Mouse (Mus musculus) urinary bladder, adult 18-20 months (tissue): ENCODE results near the gene Slc36a3.

Source experiments
- DNase-seq, 2 experiments: peaks; one replicate each; pipeline ENCODE4 v3.0.0; 2022; ENCODE audit warnings: low spot score in 2 of 2, mixed read lengths in 2 of 2

The Slc36a3 gene

GRCm38 (mm10) chr11:55151608-55152007, at the start of gene Slc36a3:
Slc36a3 (minus strand) TSS chr11:55151708.
- DNase-seq = no peak

DNA sequence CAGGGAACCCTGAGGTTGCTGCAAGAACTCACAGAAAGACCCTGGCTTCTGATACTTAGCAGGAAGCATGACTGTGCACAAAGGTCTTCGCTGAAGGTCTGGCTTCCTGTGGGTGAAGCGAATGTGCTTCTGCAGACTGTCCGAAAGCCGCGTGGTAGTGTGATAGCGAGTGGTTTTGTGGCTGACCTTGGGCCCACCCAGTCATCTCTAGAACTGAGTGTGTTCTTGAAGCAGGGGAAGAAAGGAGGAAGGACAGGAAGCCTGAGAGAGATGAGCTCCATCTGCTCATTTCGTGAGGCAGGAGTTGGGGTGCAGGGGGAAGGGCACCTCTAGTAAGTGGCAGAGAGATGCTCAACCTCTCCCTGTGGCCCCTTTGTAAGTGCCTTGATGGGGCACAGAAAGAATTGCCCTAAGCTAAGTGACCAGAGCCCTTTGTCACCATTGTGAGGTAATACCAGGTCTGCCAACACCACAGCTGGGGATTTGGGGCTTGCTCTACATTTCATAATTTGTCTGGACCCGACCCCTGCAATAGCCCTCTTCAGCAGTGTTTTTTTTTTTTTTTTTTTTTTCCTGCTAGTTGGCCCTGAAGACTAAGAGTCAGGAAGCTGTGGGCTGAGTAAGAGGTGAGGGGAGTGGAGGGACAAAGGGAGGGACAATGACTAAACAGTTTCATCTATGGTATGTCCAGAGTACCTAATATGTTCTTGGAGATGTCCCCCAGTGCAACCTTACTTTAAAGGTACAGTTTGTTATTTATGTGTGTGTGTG, 46.4 kb upstream of the Slc36a3 start:
- no peak for DNase-seq

DNA sequence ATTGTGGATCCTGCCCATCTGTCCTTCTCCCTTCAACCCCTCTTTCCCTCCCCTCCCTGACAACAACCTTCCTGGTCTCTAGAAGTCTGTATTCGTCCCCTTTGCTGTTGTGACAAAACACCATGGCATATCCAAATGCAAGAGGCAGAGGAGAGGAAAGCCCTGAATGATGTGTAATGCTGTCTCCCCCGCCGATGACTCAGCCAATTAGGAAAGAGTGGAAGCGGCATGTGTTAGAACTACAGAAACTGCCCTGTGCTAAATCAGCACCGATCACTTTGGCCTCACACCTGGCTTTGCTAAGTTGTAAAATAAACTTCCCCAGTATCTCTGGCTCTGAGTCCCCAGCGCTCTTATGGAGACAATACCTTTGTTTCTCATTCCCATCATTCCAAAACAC, 45.6 kb upstream of the Slc36a3 start:
- no peak for DNase-seq

GRCm38 (mm10) chr11:55190216-55190615, 38.7 kb upstream of the Slc36a3 start:
- no peak for DNase-seq

- DNase-seq = no peak
These were observed 36.3 kb upstream of the Slc36a3 start for GRCm38 (mm10) chr11:55187777-55188176.

DNA sequence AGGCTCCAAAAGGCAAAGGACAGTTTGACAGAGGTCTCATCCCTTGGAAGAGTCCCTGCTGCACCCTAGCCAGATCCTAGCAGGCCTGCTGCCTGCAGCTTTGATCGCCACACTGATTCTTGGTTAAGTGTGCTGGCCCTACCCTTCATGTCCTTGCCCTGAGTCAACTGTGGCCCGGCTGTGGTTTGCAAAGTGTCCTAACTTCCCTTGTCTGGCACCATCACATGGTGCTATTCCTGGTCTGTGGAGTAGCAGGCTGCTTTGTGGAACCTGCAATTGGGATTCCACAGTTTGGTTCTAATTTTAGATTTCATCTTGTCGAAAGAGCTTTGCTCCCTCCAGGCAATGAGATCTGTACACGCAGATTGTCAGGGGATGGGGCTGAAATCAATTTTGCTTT, 35.8 kb upstream of the Slc36a3 start:
- DNase-seq = no peak

DNA sequence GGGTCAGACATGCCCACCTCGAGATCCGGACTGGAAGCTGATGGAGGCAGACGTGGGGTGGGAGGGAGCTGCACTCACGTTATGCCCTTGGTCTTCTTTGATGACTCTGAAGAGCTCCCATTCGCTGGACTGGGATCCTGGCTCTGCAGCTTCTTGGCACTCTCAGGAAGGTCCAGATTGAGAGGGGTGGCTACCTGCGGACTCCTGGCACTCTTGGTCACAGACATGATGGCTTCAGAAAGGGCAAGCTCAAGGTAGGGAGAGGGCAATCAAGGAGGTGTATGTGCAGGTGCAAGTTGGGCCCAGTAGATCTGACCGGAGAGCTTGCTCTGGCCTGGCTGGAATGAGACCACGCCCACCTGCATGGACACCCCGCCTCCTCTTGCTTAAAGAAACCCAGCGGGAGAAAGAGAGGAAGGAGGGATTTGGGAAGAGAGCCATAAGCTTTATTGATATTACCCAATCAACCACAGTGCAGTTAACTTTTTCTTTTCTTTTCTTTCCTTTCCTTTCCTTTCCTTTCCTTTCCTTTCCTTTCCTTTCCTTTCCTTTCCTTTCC, 33.3 kb upstream of the Slc36a3 start, which contains the start of gene Slc36a2:
Gene Slc36a2, minus strand, starts transcription at position 345 of the 559 bp plus-strand sequence.
- DNase-seq = peak in 1 of 2 experiments; percentile 13

DNA sequence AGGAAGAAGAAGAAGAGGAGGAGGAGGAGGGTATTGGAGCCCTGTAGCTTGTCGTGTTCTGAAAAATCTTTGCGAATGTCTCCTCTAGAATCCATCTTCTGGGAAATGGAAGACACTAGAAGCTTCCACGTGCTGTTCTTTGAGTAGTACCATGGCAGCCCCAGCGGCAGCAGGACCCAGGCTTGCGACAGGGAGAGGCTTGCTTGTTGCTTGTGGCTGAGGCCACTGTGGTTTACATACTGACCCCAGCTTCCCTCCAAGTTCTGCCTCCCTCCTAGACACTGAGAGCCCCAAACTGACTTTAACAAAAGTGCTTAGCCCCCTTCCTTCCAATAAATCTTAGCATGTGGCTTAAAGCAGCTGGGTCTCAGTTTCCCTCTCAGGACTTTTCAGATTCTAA, 32.7 kb upstream of the Slc36a3 start:
- DNase-seq = no peak

DNA sequence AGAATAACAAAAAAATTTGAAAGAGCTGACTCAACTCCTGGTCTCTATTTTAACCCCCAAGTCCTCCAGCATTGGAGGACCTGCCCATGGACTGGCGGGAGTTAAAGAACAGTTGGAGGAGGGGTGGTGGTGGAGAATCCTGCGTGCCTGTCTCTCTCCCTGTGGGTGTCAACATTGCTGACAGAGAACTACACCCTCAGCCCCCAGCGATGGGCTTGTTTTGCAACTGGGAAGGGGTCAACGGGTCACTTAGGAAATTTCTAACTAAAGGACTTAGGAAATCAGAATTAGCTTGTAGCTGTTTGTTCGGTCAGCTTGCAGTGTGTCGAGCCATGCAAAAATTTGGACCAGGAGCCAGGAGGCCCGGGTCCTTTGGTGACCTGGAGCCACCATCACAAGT, 31.6 kb upstream of the Slc36a3 start:
- no peak for DNase-seq

DNA sequence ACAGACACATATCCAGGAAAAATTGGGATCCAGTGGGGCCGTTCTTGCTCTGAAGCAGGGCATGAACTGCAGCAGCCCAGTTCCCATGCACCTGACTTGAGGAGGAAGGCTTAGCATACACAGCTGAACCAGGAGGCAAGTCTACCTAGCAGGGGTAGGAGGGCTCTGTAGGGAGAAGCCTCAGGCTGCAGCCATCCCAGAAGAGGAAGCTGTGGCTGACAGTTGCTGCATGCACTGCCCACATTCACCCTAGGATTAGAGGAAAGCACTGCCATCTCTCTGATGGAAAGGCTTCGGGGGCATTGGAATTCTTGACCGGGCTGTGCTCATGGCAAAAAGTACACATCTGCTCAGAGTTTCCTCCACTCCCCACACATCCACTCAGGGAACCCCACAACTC, 28.3 kb upstream of the Slc36a3 start:
- DNase-seq = no peak

- DNase-seq = no peak
These were observed 27.3 kb upstream of the Slc36a3 start for GRCm38 (mm10) chr11:55178830-55179229.

DNA sequence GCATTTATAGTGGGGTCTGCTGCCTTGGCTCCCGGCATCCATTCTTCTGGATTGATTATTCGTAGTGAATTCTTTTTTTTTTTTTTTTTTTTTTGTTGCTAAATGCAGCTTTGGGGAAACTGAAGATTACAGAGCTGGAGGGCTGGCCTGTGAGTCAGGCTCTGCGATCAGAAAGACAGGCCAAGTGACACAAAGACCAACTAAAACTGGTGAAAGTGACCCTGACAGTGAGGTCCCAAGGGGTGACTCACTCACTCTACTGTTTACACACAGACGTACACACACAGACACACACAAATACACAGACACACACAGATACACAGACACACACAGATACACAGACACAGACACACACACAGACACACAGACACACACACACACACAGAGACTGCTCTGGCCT, 19.0 kb upstream of the Slc36a3 start:
- DNase-seq = no peak

GRCm38 (mm10) chr11:55168914-55169313, 17.4 kb upstream of the Slc36a3 start:
- DNase-seq = no peak

DNA sequence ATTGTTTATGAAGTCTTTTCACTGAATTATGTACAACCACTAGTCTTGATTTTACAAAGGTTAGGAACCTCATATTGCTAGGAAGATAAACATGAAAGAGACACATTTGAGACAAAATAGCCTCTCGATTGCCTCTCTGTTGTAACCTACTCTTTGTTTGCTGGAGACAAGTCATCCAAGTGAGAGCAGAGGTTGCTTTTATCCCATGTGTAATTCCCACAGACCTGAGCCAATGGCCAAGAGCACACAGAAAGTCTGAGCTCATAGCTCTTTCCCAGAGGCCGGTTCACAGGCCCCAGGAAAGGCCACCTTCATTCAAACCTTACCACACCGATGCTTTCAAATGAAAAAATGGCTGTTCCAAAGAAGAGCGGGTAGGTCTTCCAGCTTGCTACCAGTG, 17.0 kb upstream of the Slc36a3 start:
- DNase-seq = no peak

DNA sequence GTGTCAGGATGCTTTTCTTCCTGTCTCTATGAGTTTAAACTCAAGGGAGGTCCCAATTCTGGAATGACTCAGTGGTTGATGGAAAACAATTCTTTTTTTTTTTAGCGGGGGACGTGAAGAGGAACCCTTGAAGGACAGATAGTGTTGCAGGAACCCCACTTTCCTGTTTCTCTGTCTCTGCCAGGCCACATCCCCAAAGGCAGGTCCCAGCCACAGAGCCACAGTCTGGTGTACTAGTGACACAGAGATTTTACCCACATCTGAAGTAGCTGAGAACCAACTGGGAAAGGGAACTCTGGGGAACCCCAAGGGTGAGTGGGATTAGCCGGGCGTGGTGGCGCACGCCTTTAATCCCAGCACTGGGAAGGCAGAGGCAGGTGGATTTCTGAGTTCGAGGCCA, 14.2 kb upstream of the Slc36a3 start:
- DNase-seq = no peak

GRCm38 (mm10) chr11:55164723-55165122, 13.2 kb upstream of the Slc36a3 start:
- DNase-seq = no peak

GRCm38 (mm10) chr11:55162670-55163069, 11.2 kb upstream of the Slc36a3 start:
- peak in 1 of 2 experiments; percentile 39 for DNase-seq

GRCm38 (mm10) chr11:55158785-55159359, 7.4 kb upstream of the Slc36a3 start:
- DNase-seq = peak; percentile 53 to 74

DNA sequence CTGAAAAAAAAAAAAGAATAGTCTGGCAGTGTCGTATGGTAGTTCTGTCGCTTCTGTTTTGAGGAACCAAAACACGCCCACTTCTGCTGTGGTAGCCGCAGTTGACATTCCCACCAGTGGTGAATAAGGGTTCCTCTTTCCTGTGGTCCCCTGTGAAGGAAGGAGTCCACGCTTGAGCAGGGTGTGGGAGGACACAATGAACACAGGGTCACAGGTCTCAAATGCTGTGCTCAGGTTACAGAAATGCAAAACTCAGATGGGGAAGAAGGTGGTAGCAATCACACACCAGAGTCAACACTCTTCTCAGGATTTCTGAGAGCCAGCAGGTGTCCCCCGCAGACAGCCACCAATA, 3.5 kb upstream of the Slc36a3 start:
- DNase-seq = no peak

DNA sequence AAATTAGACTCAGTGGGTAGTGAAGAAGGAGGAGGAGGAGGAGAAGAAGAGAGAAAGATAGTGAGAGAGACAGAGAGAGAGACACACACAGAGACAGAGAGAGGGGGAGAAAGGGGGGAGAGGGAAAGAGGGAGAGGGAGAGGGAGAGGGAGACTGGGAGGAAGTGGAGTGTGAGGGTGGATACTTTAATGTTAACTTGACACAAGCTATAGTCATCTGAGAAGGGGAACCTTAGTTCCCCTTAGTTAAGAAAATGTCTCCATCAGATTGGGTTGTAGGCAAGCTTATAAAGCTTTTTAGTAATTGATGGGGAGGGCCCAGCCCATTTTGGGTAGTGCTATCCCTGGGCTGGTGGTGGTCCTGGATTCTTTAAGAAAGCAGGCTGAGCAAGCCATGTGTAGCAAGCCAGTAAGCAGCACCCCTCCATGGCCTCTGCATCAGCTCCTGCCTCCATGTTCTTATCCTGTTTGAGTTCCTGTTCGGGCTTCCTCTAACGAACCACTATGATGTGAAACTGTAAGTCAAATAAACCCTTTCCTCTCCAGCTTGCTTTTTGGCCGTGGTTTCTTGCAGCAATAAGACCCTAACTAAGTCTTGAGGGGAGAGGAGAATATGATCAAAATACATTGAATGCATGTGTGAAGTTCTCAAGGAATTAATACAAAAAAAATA, 3.0 kb upstream of the Slc36a3 start:
- no peak for DNase-seq

- no peak for DNase-seq
These were observed 3.0 kb downstream of the Slc36a3 start for GRCm38 (mm10) chr11:55148461-55148860.

GRCm38 (mm10) chr11:55147423-55147822, 4.1 kb downstream of the Slc36a3 start:
- DNase-seq = no peak

- DNase-seq = no peak
These were observed 4.7 kb downstream of the Slc36a3 start for GRCm38 (mm10) chr11:55146855-55147254.
